Mouse (Mus musculus): Measurements from ENCODE around the gene Fdx1. TPM values are rescaled to one million over a fixed set of nuclear protein-coding genes. Genes with fewer than 3 reads are reported as not detected.

Gene Fdx1
- polyA plus RNA-seq (2015; fragmentation: Nextera tagmentation; extraction: Ambion mirVana) = 40.2 and 50.1 TPM in 2 replicates

DNA sequence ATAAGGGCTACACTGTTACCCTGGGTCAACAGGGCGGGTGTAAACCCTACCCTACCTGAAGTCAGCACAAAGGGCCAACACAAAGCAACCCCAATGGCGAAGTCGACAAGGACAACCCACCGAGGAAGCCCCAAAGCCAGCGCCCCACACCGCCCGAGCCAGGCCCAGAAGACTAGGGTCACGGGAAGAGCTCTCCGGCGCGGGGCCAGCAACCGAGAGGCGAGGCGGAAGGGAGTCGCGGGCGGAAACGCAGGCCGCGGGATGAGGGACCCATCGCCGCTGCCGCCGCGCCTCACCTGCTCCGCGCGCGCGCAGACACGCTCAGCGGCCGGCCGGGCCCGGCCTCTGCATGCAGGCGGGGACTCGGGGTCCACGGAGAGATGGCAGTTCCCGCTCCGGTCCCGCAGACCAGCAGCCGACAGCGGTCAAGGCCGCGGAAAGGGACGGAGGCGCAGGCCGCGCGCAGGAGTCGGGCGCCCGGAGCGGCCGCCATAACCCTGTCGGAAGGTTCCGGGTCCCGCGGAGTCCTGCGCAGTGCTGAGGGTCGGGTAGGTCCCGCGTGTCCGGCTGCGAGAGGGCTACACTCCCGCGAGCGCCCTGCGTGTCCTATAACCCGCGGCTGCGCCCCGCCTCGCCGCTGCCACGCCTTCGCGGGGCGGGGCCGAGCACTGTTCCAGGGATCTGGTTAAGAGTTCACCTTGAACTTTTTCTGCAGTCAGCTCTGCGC lies at the start of gene Fdx1:
Fdx1 (minus strand) TSS at position 582 of the 727 bp plus-strand sequence.

Other genes with a start within 250 kb of the Fdx1 start
- 1.8 and 3.6 TPM in 2 replicates for gene Arhgap20, start 198.2 kb downstream of the Fdx1 start, polyA plus RNA-seq (2015; fragmentation: Nextera tagmentation; extraction: Ambion mirVana)
- gene Rdx, start 83.6 kb upstream of the Fdx1 start, polyA plus RNA-seq (2015; fragmentation: Nextera tagmentation; extraction: Ambion mirVana) = 67.3 and 68.3 TPM in 2 replicates
- 0.82 and 0.91 TPM in 2 replicates for gene Zc3h12c, start 205.0 kb upstream of the Fdx1 start, polyA plus RNA-seq (2015; fragmentation: Nextera tagmentation; extraction: Ambion mirVana)